Mouse (Mus musculus) heart, adult 8-10 months (tissue): ENCODE measurements at regions not wholly inside any gene's neighbourhood (a gene's known extent, or its start where the extent isn't known, plus 50 kb on each side); places are given as distances from the start of the nearest gene placed in this dataset.
A peak's percentile ranks its signal among the peaks of the same experiment; 100 is the strongest.

Experiments used
- DNase-seq: peaks from one replicate; pipeline ENCODE4 v3.0.0; 2022; ENCODE audit warnings: low spot score

- no peak for DNase-seq
These were observed 291.5 kb downstream of the Gm21750 start for GRCm38 (mm10) chr14:73952511-73952910.

GRCm38 (mm10) chr14:73978694-73979093 is 317.7 kb downstream of the Gm21750 start:
- no peak for DNase-seq

- no peak for DNase-seq
These were observed 335.2 kb downstream of the Gm21750 start for GRCm38 (mm10) chr14:73996229-73996628.

- DNase-seq = no peak
These were observed 336.8 kb downstream of the Gm21750 start for GRCm38 (mm10) chr14:73997796-73998195.

- DNase-seq = no peak
These were observed 338.4 kb downstream of the Gm21750 start for GRCm38 (mm10) chr14:73999409-73999909.

GRCm38 (mm10) chr14:74006911-74007310 is 345.9 kb downstream of the Gm21750 start:
- DNase-seq = no peak

- DNase-seq = no peak
These were observed 350.5 kb downstream of the Gm21750 start for GRCm38 (mm10) chr14:74011555-74011954.

- no peak for DNase-seq
These were observed 358.4 kb downstream of the Gm21750 start for GRCm38 (mm10) chr14:74019421-74019820.

- DNase-seq = no peak
These were observed 386.1 kb downstream of the Gm21750 start for GRCm38 (mm10) chr14:74047009-74047694.

- DNase-seq = no peak
These were observed 386.8 kb downstream of the Gm21750 start for GRCm38 (mm10) chr14:74047695-74048280.

- no peak for DNase-seq
These were observed 387.4 kb downstream of the Gm21750 start for GRCm38 (mm10) chr14:74048386-74048785.

- DNase-seq = no peak
These were observed 405.0 kb downstream of the Gm21750 start for GRCm38 (mm10) chr14:74066051-74066450.

GRCm38 (mm10) chr14:74093016-74093415 is 432.0 kb downstream of the Gm21750 start:
- no peak for DNase-seq

GRCm38 (mm10) chr14:74099696-74100095 is 438.7 kb downstream of the Gm21750 start:
- no peak for DNase-seq

- no peak for DNase-seq
These were observed 451.6 kb downstream of the Gm21750 start for GRCm38 (mm10) chr14:74112603-74113002.

- DNase-seq = no peak
These were observed 452.1 kb downstream of the Gm21750 start for GRCm38 (mm10) chr14:74113116-74113515.

GRCm38 (mm10) chr14:74113556-74113955 is 452.5 kb downstream of the Gm21750 start:
- no peak for DNase-seq

- no peak for DNase-seq
These were observed 456.7 kb downstream of the Gm21750 start for GRCm38 (mm10) chr14:74117686-74118085.

- no peak for DNase-seq
These were observed 484.2 kb downstream of the Gm21750 start for GRCm38 (mm10) chr14:74145202-74145700.

GRCm38 (mm10) chr14:74166221-74166620 is 474.4 kb upstream of the Htr2a start:
- DNase-seq = peak; percentile 27

- DNase-seq = no peak
These were observed 471.3 kb upstream of the Htr2a start for GRCm38 (mm10) chr14:74169131-74169875.

GRCm38 (mm10) chr14:74180066-74180465 is 460.6 kb upstream of the Htr2a start:
- no peak for DNase-seq
